Mouse (Mus musculus): Measurements from ENCODE around the gene Plppr1. TPM values are rescaled to one million over a fixed set of nuclear protein-coding genes. Genes with fewer than 3 reads are reported as not detected.
A peak's percentile ranks its signal among the peaks of the same experiment; 100 is the strongest.

Plppr1 gene
- polyA plus RNA-seq, 1 experiment from 2014 or later = 13.0 TPM

DNA sequence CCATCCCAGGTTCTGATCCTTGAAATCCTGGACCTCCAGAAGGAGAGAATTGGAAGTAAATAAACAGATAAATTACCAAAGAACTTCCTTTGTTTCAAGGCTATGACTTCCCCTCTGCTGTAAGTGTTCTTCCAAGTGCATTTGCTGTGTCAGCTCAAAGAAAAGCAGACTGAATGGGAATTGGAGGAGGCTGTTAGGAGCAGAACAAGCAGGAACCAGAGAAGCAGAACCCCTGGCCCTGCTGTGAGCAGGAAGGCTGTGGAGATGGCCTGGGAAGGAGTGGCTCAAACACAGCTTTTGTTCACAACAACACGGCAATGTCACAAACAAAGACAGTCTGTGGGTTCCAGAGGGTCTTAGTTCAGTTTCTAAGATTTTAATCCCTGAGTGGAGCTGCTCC is 20.3 kb downstream of the Plppr1 start:
- peak overlapping the region; percentile 53; the same call in 1 of the 2 replicates for H3K27ac ChIP-seq
- H3K36me3 ChIP-seq = no peaks in the 10 kb centered on the region
- no peak overlapping the region for H3K4me3 ChIP-seq
- 32% methylated on average over 1 of the region's 1 CpGs for WGBS
- no peaks in the 10 kb centered on the region for H3K4me1 ChIP-seq (replicated peaks)
- no peaks in the 10 kb centered on the region for H3K27me3 ChIP-seq (ENCODE audit: insufficient read depth, poor library complexity, severe bottlenecking)
- H3K9me3 ChIP-seq = no peaks in the 10 kb centered on the region
- DNase-seq (ENCODE audit: low spot score) = no peak

DNA sequence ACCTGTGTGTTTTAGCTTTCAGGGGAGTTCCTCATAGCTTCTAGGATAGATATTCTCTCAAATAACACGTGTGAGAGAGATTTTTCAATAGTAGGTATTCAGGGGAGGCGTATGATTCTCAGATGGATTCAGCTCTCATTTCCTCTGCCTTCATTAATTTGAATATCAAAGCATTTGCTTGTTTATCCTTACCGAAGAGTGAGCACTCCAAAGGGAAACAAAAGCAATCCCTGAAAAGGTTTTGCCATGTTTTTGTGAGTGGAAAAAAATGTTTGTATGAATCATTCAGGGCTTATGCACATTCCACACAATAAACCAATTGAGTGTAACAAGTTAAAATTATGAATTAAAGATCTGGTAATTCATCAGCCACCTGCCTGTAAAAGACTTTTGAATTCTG is 29.1 kb downstream of the Plppr1 start:
- 67% methylated on average over 3 of the region's 3 CpGs for WGBS
- no peak for DNase-seq (ENCODE audit: low spot score)
- no peaks in the 10 kb centered on the region for H3K36me3 ChIP-seq
- H3K4me1 ChIP-seq (replicated peaks) = no peaks in the 10 kb centered on the region
- no peaks in the 10 kb centered on the region for H3K27me3 ChIP-seq (ENCODE audit: insufficient read depth, poor library complexity, severe bottlenecking)
- no peak overlapping the region for H3K27ac ChIP-seq
- no peaks in the 10 kb centered on the region for H3K9me3 ChIP-seq
- no peak overlapping the region for H3K4me3 ChIP-seq

DNA sequence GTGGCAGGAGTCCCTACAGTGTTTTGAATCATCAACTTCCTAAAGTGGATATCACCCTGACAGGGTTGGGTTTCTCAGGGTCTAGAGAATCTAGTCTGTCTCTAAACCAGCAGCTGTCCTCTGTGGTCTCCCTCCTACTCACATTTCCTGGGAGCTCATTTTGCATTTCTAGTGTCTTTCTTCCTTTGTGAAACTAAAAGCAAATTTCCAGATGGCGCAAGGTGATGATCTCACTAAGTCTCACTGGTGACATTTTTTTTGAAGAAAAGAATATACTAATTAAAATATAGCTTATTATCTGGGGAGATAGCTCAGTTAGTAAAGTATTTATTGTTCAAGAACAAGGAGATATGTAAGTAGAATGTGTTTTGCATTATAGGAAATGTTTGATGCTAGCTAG is 31.4 kb downstream of the Plppr1 start:
- H3K4me1 ChIP-seq (replicated peaks) = no peaks in the 10 kb centered on the region
- H3K4me3 ChIP-seq = no peak overlapping the region
- no peaks in the 10 kb centered on the region for H3K36me3 ChIP-seq
- no peaks in the 10 kb centered on the region for H3K9me3 ChIP-seq
- 93% methylated on average over 1 of the region's 1 CpGs for WGBS
- H3K27ac ChIP-seq = no peak overlapping the region
- H3K27me3 ChIP-seq (ENCODE audit: insufficient read depth, poor library complexity, severe bottlenecking) = no peaks in the 10 kb centered on the region
- no peak for DNase-seq (ENCODE audit: low spot score)

DNA sequence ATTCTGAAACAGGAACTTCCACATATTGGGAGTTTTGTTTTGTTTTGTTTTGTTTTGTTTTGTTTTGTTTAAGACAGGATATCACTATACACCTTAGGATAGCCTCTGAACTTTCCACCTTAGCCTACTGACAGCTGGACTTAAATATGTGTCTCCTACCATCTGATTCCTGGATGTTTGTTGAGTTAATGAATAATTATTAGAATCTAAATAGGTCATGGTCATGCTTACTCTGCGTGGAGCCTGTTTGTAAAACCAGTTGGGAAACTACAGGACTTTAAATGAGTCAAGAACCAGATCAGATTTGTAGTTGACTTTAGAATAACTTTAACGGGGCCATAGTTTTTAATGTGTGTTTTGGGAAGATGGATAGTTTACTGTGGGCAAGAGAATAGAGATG is 40.4 kb downstream of the Plppr1 start:
- Histone ChIP-seq H3K27ac (no peak overlapping the region), H3K9me3 (no peaks in the 10 kb centered on the region), H3K27me3 (ENCODE audit: insufficient read depth, poor library complexity, severe bottlenecking) (no peaks in the 10 kb centered on the region), H3K4me1 (replicated peaks) (0 out of 2 replicates have a peak, but pooled peaks cover 6% of the 10 kb centered on the region), H3K4me3 (no peak overlapping the region), H3K36me3 (no peaks in the 10 kb centered on the region)
- WGBS = 85% methylated on average over 2 of the region's 2 CpGs
- DNase-seq (ENCODE audit: low spot score) = no peak

DNA sequence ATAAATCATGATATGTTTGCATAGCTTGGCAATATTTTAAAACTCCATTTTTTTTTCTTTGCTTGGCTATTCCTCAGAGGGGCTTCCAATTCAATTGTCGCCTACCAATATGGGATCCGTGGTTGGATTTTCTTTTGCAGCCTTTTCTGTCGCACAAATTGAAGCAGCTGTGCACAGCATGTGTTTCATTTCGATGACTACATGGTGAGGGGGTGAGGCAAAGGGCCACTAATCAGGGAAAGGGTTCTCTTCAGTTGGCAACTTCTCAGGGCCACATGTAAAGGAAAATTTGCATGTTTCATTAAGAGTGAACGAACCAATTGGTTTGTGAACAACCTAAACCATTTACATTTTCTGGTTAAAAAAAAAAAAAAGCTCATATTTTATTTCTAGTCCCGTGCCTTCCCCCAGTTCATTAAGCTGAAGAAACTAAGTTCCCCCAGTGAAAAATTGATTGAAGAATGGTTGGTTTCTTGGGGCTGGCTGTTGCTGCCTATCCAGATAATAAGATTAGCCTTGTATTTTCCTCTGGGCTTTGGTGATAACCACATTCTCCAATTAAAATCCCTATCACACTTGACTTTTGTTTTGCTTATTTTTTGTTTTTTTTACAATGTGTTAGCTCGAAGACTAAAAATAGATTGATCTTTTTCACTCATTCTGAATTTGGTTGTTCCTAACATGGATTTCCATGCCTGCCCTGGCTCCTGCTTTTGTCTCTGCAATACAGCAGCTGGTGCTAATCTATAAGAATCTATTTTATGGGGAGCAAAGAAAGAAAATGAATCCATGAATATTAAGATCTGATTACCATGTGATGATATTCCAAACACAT is 43.1 kb downstream of the Plppr1 start:
- 60% methylated on average over 7 of the region's 7 CpGs for WGBS
- Histone ChIP-seq H3K9me3 (no peaks in the 10 kb centered on the region), H3K4me1 (replicated peaks) (0 out of 2 replicates have a peak, but pooled peaks cover 6% of the 10 kb centered on the region), H3K27ac (no peak overlapping the region), H3K36me3 (no peaks in the 10 kb centered on the region), H3K4me3 (no peak overlapping the region), H3K27me3 (ENCODE audit: insufficient read depth, poor library complexity, severe bottlenecking) (no peaks in the 10 kb centered on the region)
- DNase-seq (ENCODE audit: low spot score) = no peak

DNA sequence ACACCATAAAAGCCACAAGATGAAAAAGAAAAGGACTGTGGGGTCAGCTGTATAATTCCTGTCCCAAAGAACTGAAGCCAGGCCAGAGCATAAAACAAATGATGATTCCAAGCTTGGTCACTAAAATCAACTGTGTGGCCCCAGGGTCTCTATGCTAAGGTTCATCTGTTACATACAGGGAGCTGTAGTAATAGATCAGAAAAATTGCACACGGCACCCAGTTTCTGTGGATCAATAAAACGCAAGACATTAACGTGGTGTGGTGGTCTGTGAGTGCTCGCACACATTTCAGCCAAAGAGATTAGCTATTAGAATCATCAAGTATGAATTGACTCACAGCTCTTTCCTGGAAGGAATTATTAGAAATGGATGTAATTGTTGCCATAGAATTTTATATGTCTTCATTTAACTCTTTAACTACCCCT is 43.7 kb downstream of the Plppr1 start:
- 0 out of 2 replicates have a peak, but pooled peaks cover 6% of the 10 kb centered on the region for H3K4me1 ChIP-seq (replicated peaks)
- H3K27ac ChIP-seq = no peak overlapping the region
- no peaks in the 10 kb centered on the region for H3K36me3 ChIP-seq
- no peak for DNase-seq (ENCODE audit: low spot score)
- no peaks in the 10 kb centered on the region for H3K27me3 ChIP-seq (ENCODE audit: insufficient read depth, poor library complexity, severe bottlenecking)
- 78% methylated on average over 4 of the region's 4 CpGs for WGBS
- no peaks in the 10 kb centered on the region for H3K9me3 ChIP-seq
- no peak overlapping the region for H3K4me3 ChIP-seq

DNA sequence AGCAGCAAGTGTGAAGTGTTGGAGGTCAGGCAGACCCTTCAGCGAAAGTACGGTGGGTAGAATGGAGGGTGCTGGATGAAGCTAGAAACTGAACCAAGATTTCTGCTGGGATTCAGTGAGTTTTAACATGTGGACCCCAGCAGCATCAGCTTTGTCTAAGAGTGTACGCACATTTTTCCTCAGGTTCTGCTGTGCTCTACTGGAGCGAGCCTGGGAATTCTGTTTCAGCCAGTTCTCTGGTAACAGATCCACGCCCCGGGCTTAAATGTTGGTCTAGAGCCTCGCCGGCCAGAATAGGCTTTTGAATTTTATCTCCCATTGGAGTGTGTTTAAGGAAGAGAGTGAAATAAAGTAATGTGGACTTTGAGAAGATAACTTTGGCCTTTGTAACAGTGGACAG is 45.8 kb downstream of the Plppr1 start:
- no peak overlapping the region for H3K27ac ChIP-seq
- 0 out of 2 replicates have a peak, but pooled peaks cover 6% of the 10 kb centered on the region for H3K4me1 ChIP-seq (replicated peaks)
- no peak overlapping the region for H3K4me3 ChIP-seq
- H3K36me3 ChIP-seq = no peaks in the 10 kb centered on the region
- H3K9me3 ChIP-seq = no peaks in the 10 kb centered on the region
- DNase-seq (ENCODE audit: low spot score) = no peak
- 95% methylated on average over 8 of the region's 8 CpGs for WGBS
- no peaks in the 10 kb centered on the region for H3K27me3 ChIP-seq (ENCODE audit: insufficient read depth, poor library complexity, severe bottlenecking)

DNA sequence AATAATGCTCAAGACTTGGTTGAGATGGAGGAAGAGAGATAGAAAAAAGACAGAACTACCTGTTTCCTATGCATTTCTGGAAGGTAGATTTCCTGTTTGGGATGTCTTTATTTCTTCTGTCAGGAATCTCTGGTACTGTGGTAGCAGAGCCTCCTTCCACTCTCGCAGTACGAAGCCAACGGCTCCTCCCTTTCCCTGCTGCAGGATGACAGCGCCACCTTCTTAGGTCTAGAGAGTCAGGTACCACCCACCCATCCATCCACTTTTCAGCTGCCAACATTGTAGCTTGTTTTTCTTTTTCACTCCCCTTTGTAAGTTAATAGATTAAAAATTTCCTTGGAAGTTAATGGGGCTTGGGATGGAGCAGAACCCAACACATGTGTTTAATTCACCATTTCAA is 48.8 kb downstream of the Plppr1 start:
- Histone ChIP-seq H3K27ac (no peak overlapping the region), H3K27me3 (ENCODE audit: insufficient read depth, poor library complexity, severe bottlenecking) (no peaks in the 10 kb centered on the region), H3K4me1 (replicated peaks) (no peaks in the 10 kb centered on the region), H3K36me3 (no peaks in the 10 kb centered on the region), H3K9me3 (no peaks in the 10 kb centered on the region), H3K4me3 (no peak overlapping the region)
- DNase-seq (ENCODE audit: low spot score) = no peak
- WGBS = 91% methylated on average over 4 of the region's 4 CpGs

DNA sequence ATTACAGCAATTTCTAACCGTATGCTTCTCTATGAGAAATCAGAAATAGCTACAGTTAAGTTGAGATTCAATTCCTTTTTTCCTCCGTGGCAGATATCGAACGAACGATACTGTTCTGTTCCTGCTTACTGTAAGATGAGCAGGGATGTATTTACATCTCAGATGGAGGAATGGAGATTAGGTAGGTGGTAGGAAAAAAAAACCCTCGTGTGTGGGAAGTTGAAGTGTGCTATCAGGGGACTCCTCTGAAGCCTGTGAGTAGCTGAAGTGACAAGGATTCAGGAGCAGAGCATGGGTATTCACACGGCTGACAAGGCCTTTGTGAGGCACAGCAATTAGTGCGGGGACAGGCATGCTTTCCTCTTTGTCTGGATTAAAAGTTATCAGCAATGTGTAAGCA is 49.3 kb downstream of the Plppr1 start:
- 75% methylated on average over 8 of the region's 8 CpGs for WGBS
- H3K4me3 ChIP-seq = no peak overlapping the region
- H3K36me3 ChIP-seq = no peaks in the 10 kb centered on the region
- no peaks in the 10 kb centered on the region for H3K9me3 ChIP-seq
- H3K27me3 ChIP-seq (ENCODE audit: insufficient read depth, poor library complexity, severe bottlenecking) = no peaks in the 10 kb centered on the region
- DNase-seq (ENCODE audit: low spot score) = no peak
- H3K4me1 ChIP-seq (replicated peaks) = no peaks in the 10 kb centered on the region
- no peak overlapping the region for H3K27ac ChIP-seq

DNA sequence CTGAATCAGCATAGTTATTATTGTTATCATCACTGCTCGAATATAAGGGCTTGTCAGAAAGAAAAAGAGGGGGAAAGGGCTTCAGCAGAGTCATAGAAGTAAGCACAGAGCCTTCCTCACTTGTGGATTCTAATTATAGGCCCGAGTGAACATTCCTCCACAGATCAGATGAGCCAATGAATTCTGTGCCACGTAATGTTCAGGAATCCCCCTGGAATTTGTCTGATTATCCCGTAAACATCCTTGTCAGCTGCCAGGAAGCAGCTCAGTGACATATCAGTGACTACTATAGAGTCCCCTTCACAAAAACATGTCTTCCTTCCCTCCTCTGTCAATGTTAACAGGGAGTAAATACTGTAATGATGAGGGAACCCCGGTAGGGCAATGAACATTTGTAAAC is 50.9 kb downstream of the Plppr1 start:
- Histone ChIP-seq H3K36me3 (no peaks in the 10 kb centered on the region), H3K4me3 (no peak overlapping the region), H3K4me1 (replicated peaks) (no peaks in the 10 kb centered on the region), H3K27ac (no peak overlapping the region), H3K9me3 (no peaks in the 10 kb centered on the region), H3K27me3 (ENCODE audit: insufficient read depth, poor library complexity, severe bottlenecking) (no peaks in the 10 kb centered on the region)
- 65% methylated on average over 5 of the region's 5 CpGs for WGBS
- no peak for DNase-seq (ENCODE audit: low spot score)

DNA sequence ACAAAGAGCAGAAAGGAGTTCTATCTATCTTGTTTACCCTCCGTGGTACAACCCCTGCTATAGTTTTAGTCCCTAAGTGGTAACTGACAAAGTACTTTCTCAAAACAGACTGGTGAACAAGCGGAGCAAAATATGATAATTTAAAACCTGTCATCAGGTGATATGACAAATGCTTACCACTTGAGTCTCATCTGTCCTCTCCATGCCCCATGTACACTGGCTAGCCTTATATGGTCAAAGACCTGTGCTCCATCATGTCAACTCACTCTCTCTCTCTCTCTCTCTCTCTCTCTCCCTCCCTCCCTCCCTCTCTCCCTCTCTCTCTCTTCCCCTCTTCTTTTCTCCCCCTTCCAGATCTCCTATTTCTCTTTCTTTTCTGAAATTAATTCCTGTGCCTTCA is 59.8 kb downstream of the Plppr1 start:
- DNase-seq (ENCODE audit: low spot score) = no peak
- Histone ChIP-seq H3K9me3 (no peaks in the 10 kb centered on the region), H3K27me3 (ENCODE audit: insufficient read depth, poor library complexity, severe bottlenecking) (no peaks in the 10 kb centered on the region), H3K36me3 (no peaks in the 10 kb centered on the region), H3K27ac (no peak overlapping the region), H3K4me3 (no peak overlapping the region), H3K4me1 (replicated peaks) (no peaks in the 10 kb centered on the region)
- 84% methylated on average over 2 of the region's 2 CpGs for WGBS

DNA sequence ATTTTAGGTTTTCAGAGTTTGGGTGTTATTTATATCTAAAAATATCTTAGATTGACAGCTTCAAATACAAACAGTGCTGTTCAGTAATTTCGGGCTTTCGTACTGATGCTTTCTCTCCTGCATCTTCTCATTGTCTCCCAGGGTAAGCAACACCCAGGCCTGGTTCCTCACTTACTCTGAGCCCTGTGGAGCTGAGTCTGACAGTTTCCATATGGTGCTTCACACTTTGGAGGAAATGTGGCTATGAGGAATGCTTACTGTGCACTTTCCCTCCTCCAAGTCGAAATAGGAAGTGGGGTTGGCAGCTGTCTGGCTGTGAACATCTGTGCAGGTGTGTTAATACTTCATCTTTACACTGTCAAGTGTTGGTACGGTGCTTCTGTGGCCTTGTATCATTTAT is 85.7 kb downstream of the Plppr1 start:
- 85% methylated on average over 4 of the region's 4 CpGs for WGBS
- DNase-seq (ENCODE audit: low spot score) = no peak
- Histone ChIP-seq H3K27ac (no peak overlapping the region), H3K27me3 (ENCODE audit: insufficient read depth, poor library complexity, severe bottlenecking) (no peaks in the 10 kb centered on the region), H3K9me3 (no peaks in the 10 kb centered on the region), H3K4me1 (replicated peaks) (no peaks in the 10 kb centered on the region), H3K4me3 (no peak overlapping the region), H3K36me3 (no peaks in the 10 kb centered on the region)

DNA sequence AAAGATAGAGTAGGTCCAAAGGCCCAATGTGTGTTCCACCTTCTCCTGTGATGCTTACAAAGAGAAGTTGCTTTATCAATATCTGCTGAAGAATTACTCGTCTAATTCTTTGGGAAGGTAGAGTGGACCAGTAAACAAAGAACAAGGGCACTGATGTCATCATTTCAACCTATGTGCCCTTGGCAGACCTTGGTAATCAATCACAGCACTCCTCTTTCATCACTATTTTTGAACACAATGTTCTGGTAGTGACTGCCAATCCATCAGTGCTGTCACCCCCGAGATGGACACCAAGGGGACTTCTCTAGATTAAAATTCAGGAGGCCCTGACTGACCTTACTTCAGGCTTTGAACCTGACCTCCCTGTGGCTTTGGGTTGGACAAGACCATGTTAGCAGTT is 89.7 kb downstream of the Plppr1 start:
- H3K4me1 ChIP-seq (replicated peaks) = 0 out of 2 replicates have a peak, but pooled peaks cover 3% of the 10 kb centered on the region
- 64% methylated on average over 2 of the region's 2 CpGs for WGBS
- DNase-seq (ENCODE audit: low spot score) = no peak
- no peak overlapping the region for H3K4me3 ChIP-seq
- no peaks in the 10 kb centered on the region for H3K36me3 ChIP-seq
- no peak overlapping the region for H3K27ac ChIP-seq
- no peaks in the 10 kb centered on the region for H3K27me3 ChIP-seq (ENCODE audit: insufficient read depth, poor library complexity, severe bottlenecking)
- H3K9me3 ChIP-seq = no peaks in the 10 kb centered on the region
